ENCODE assay signal across 8 mouse cellular contexts in genomic region chr14:55078366-55078989, GRCm38 (mm10). TPM values are rescaled to one million over a fixed set of nuclear protein-coding genes. Genes with fewer than 3 reads are reported as not detected.
A peak's percentile ranks its signal among the peaks of the same experiment; 100 is the strongest.
DNase-seq lines count a peak whose midpoint lies in the region; ATAC-seq and TF ChIP-seq lines count a peak whose summit lies in the region.

No protein-coding gene starts in this region.

- peak overlapping the region; percentile 34; the same call in 1 of the 2 replicates for H3K9ac ChIP-seq in heart, embryonic 11.5 days (ENCODE audit: low read depth, low read length)
- H3K9ac ChIP-seq in hindbrain, embryonic 15.5 days = peak overlapping the region; percentile 26; the same call in 1 of the 2 replicates
- peak overlapping the region; percentile 61 for H3K9ac ChIP-seq in midbrain, embryonic 13.5 days (replicated peaks)

- peak overlapping the region; percentile 56 for H3K4me2 ChIP-seq in heart, embryonic 11.5 days
- peak overlapping the region; percentile 39 for H3K4me2 ChIP-seq in hindbrain, embryonic 15.5 days
- peak overlapping the region; percentile 47 for H3K4me2 ChIP-seq in midbrain, embryonic 13.5 days (replicated peaks)

- no peak for TF ChIP-seq POLR2A in cortical plate, adult 2 months (IDR thresholded peaks at IDR 0.05; ENCODE audit: extremely low read depth, insufficient read depth, low read length)

- peak overlapping the region; percentile 13 for H3K4me3 ChIP-seq in heart, embryonic 11.5 days (ENCODE audit: low read depth, low read length)
- no peak overlapping the region for H3K4me3 ChIP-seq in cortical plate, adult 2 months (ENCODE audit: insufficient read depth, low read length)
- H3K4me3 ChIP-seq in hindbrain, embryonic 15.5 days = no peak overlapping the region
- H3K4me3 ChIP-seq in midbrain, embryonic 13.5 days (replicated peaks) = peak overlapping the region; percentile 3; the same call in 1 of the 2 replicates

- peaks cover 8% of the 10 kb centered on the region for H3K4me1 ChIP-seq in heart, embryonic 11.5 days (ENCODE audit: control insufficient read depth, insufficient read depth, low read length)
- H3K4me1 ChIP-seq in cortical plate, adult 2 months (ENCODE audit: control insufficient read depth, insufficient read depth, low read length) = peaks cover 8% of the 10 kb centered on the region; the same call in 1 of the 2 replicates
- H3K4me1 ChIP-seq in hindbrain, embryonic 15.5 days (replicated peaks) = peaks cover 44% of the 10 kb centered on the region
- peaks cover 61% of the 10 kb centered on the region for H3K4me1 ChIP-seq in midbrain, embryonic 13.5 days (replicated peaks)

- 4% methylated on average over 23 of the region's 23 CpGs for WGBS in heart, embryonic 11.5 days (ENCODE audit: insufficient replicate concordance)
- WGBS in hindbrain, embryonic 15.5 days = 3% methylated on average over 23 of the region's 23 CpGs
- 3% methylated on average over 23 of the region's 23 CpGs for WGBS in midbrain, embryonic 13.5 days

- H3K9me3 ChIP-seq in heart, embryonic 11.5 days (replicated peaks; ENCODE audit: control insufficient read depth, low read length) = no peaks in the 10 kb centered on the region
- no peaks in the 10 kb centered on the region for H3K9me3 ChIP-seq in hindbrain, embryonic 15.5 days
- no peaks in the 10 kb centered on the region for H3K9me3 ChIP-seq in midbrain, embryonic 13.5 days

- TF ChIP-seq CTCF in cortical plate, adult 2 months (IDR thresholded peaks at IDR 0.05; ENCODE audit: extremely low read depth, insufficient read depth, low read length) = no peak

- DNase-seq in heart, adult 9 months (ENCODE audit: low spot score in 2 of 2) = no peak
- no peak for DNase-seq in spleen, postnatal 14 days (ENCODE audit: low spot score in 2 of 2)
- no peak for DNase-seq in ovary, postnatal 36 days (ENCODE audit: low spot score)
- DNase-seq in kidney, postnatal 10 days = no peak

- no peak overlapping the region for H3K27ac ChIP-seq in heart, embryonic 11.5 days (ENCODE audit: low read depth, low read length)
- H3K27ac ChIP-seq in cortical plate, adult 2 months (ENCODE audit: insufficient read depth, low read length) = peak overlapping the region; percentile 31; the same call in 1 of the 2 replicates
- H3K27ac ChIP-seq in hindbrain, embryonic 15.5 days (replicated peaks) = peak overlapping the region; percentile 80
- peak overlapping the region; percentile 92 for H3K27ac ChIP-seq in midbrain, embryonic 13.5 days

- no peak for ATAC-seq in heart, embryonic 11.5 days (replicated peaks; ENCODE audit: insufficient number of reproducible peaks, low FRiP score, low TSS enrichment)
- ATAC-seq in hindbrain, embryonic 15.5 days (ENCODE audit: low FRiP score, low read depth) = peak; percentile 43
- peak; percentile 64 for ATAC-seq in midbrain, embryonic 13.5 days

- H3K36me3 ChIP-seq in heart, embryonic 11.5 days (ENCODE audit: control insufficient read depth, insufficient read depth, low read length) = no peaks in the 10 kb centered on the region; the same call in 1 of the 2 replicates
- H3K36me3 ChIP-seq in hindbrain, embryonic 15.5 days = peaks cover 8% of the 10 kb centered on the region
- peaks cover 17% of the 10 kb centered on the region for H3K36me3 ChIP-seq in midbrain, embryonic 13.5 days

- peaks cover 16% of the 10 kb centered on the region for H3K27me3 ChIP-seq in heart, embryonic 11.5 days (ENCODE audit: control insufficient read depth, insufficient read depth, low read length)
- no peaks in the 10 kb centered on the region for H3K27me3 ChIP-seq in hindbrain, embryonic 15.5 days
- no peaks in the 10 kb centered on the region for H3K27me3 ChIP-seq in midbrain, embryonic 13.5 days

RNA-seq across cellular contexts. Expression of gene Zfhx2, which starts 13.6 kb away (rescaled TPM):
- polyA plus RNA-seq in heart, embryonic 11.5 days (2014; fragmentation: Nextera tagmentation; extraction: Ambion mirVana) = 2.9 and 3.1 TPM in 2 replicates
- 13.0 and 13.1 TPM in 2 replicates for polyA plus RNA-seq in cortical plate, adult 2 months (2012; rRNA removed)
- 24.0 and 24.9 TPM in 2 replicates for polyA plus RNA-seq in hindbrain, embryonic 15.5 days (2015; fragmentation: Nextera tagmentation; extraction: Ambion mirVana)
- polyA plus RNA-seq in midbrain, embryonic 13.5 days (2015; fragmentation: Nextera tagmentation; extraction: Ambion mirVana) = 35.5 and 39.9 TPM in 2 replicates

RNA-seq across cellular contexts. Expression of gene Thtpa, which starts 16.1 kb away (rescaled TPM):
- polyA plus RNA-seq in heart, embryonic 11.5 days (2014; fragmentation: Nextera tagmentation; extraction: Ambion mirVana) = 12.4 and 15.1 TPM in 2 replicates
- 13.8 and 14.5 TPM in 2 replicates for polyA plus RNA-seq in cortical plate, adult 2 months (2012; rRNA removed)
- polyA plus RNA-seq in hindbrain, embryonic 15.5 days (2015; fragmentation: Nextera tagmentation; extraction: Ambion mirVana) = 29.4 and 32.6 TPM in 2 replicates
- 32.1 and 35.0 TPM in 2 replicates for polyA plus RNA-seq in midbrain, embryonic 13.5 days (2015; fragmentation: Nextera tagmentation; extraction: Ambion mirVana)

RNA-seq across cellular contexts. Expression of gene Ap1g2, which starts 27.9 kb away (rescaled TPM):
- 9.1 and 11.4 TPM in 2 replicates for polyA plus RNA-seq in heart, embryonic 11.5 days (2014; fragmentation: Nextera tagmentation; extraction: Ambion mirVana)
- polyA plus RNA-seq in cortical plate, adult 2 months (2012; rRNA removed) = 14.7 and 15.4 TPM in 2 replicates
- 7.3 and 7.9 TPM in 2 replicates for polyA plus RNA-seq in hindbrain, embryonic 15.5 days (2015; fragmentation: Nextera tagmentation; extraction: Ambion mirVana)
- polyA plus RNA-seq in midbrain, embryonic 13.5 days (2015; fragmentation: Nextera tagmentation; extraction: Ambion mirVana) = 7.9 and 8.2 TPM in 2 replicates

RNA-seq across cellular contexts. Expression of gene Jph4, which starts 38.3 kb away (rescaled TPM):
- 0.31 and 0.59 TPM in 2 replicates for polyA plus RNA-seq in heart, embryonic 11.5 days (2014; fragmentation: Nextera tagmentation; extraction: Ambion mirVana)
- polyA plus RNA-seq in cortical plate, adult 2 months (2012; rRNA removed) = 244 and 247 TPM in 2 replicates
- polyA plus RNA-seq in hindbrain, embryonic 15.5 days (2015; fragmentation: Nextera tagmentation; extraction: Ambion mirVana) = 33.6 and 40.7 TPM in 2 replicates
- polyA plus RNA-seq in midbrain, embryonic 13.5 days (2015; fragmentation: Nextera tagmentation; extraction: Ambion mirVana) = 18.2 and 19.9 TPM in 2 replicates

Comparison
In these comparisons a context has a peak if more than half of its experiments do, and no peak if none do; other contexts are left out.
1. H3K4me3 ChIP-seq: peak in heart, embryonic 11.5 days (single experiment) and midbrain, embryonic 13.5 days (single experiment); none in cortical plate, adult 2 months (single experiment) and hindbrain, embryonic 15.5 days (single experiment).
2. Peak in every context shown above with its lines, with median percentiles within 50 percentile points of each other: H3K4me2 ChIP-seq and H3K9ac ChIP-seq.